Mouse (Mus musculus) midbrain, embryonic 10.5 days (tissue): Measurements from ENCODE around the gene Atp6v0e. TPM values are rescaled to one million over a fixed set of nuclear protein-coding genes. Genes with fewer than 3 reads are reported as not detected.
A peak's percentile ranks its signal among the peaks of the same experiment; 100 is the strongest.

Experiments
- DNase-seq: peaks from one replicate; pipeline ENCODE4 v3.0.0-alpha.2; 2017; ENCODE audit warnings: low spot score
- H3K27ac ChIP-seq: fragments of 300-500 bp; sonication (generic); replicated peaks from 2 replicates; pipeline ENCODE4 v1.5.1; 2016; ENCODE audit warnings: mild to moderate bottlenecking
- H3K27me3 ChIP-seq: fragments of 300-500 bp; sonication (generic); 2 replicates; pipeline ENCODE4 v1.6.1; 2016; ENCODE audit warnings: low read depth, mild to moderate bottlenecking; ENCODE audit not compliant: poor library complexity, severe bottlenecking
- H3K36me3 ChIP-seq: fragments of 300-500 bp; sonication (generic); 2 replicates; pipeline ENCODE4 v1.6.1; 2016; ENCODE audit warnings: mild to moderate bottlenecking, moderate library complexity
- H3K4me1 ChIP-seq: fragments of 300-500 bp; sonication (generic); 2 replicates; pipeline ENCODE4 v1.6.1; 2016
- H3K4me3 ChIP-seq: fragments of 300-500 bp; sonication (generic); 2 replicates; pipeline ENCODE4 v1.5.1; 2016; ENCODE audit warnings: mild to moderate bottlenecking, moderate library complexity
- H3K9me3 ChIP-seq: fragments of 300-500 bp; sonication (generic); replicated peaks from 2 replicates; pipeline ENCODE4 v1.6.1; 2016; ENCODE audit warnings: mild to moderate bottlenecking
- WGBS: fragments of 180-500 bp; shearing (Covaris S2); methylation state at CpG from one replicate; pipeline ENCODE4 v1.1.7; 2016; 5-methylcytosine and 5-hydroxymethylcytosine counted together
- polyA plus RNA-seq: library from polyadenylated mRNA; unstranded; fragments of >200 nt; fragmentation: Nextera tagmentation; extraction: Ambion mirVana; gene quantifications from 2 replicates; pipeline ENCODE4 v1.2.1, GENCODE M21; 2016

Gene Atp6v0e
- 117 and 122 TPM in 2 replicates for polyA plus RNA-seq

DNA sequence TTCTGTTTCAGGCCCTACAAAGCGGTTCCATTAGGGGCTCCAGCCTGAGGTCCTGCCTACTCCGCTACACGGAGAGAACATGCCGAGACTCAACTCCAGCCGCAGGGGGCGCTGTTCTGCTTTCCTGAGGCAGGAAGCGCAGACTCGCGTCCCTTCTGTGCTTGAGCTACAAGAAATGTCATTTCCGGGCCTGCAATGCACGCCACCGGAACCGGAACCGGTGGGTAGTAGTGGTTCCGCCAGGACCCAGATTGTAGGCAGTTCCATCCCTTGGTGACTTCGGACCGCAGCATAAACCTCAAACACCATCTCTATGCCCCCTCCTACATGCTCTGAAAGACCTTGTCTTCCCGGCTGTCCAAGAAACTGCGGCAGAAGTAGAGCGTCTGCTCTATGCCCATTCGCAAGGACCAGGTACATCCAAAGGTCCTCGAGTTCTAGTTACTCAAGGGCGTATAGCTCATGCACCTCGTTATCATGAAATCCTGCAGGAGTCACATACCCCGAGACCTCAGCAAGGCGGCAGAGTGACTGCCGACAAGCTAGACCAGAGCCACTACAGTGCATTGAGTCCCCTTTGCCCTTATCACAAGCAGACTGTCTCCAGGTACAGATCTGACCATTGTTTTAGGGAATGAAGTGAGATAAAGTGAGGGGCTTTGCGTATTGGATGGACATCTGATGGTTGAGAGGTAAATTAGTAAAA is at the start of gene Atp6v0e:
Gene Atp6v0e, plus strand, starts transcription at position 254 of the 706 bp plus-strand sequence.
- Histone ChIP-seq H3K4me3 (peak within 1 kb of the TSS; percentile 78), H3K4me1 (peaks cover 23% of the 10 kb centered on the region), H3K9me3 (no peaks in the 10 kb centered on the region), H3K36me3 (0 out of 2 replicates have a peak, but pooled peaks cover 1% of the 10 kb centered on the region), H3K27ac (peak within 1 kb of the TSS; percentile 84), H3K27me3 (no peaks in the 10 kb centered on the region; the same call in 1 of the 2 replicates)
- DNase-seq = peak; percentile 95
- 2% methylated on average over 28 of the region's 28 CpGs for WGBS

- no peak for DNase-seq
- WGBS = 89% methylated on average over 6 of the region's 6 CpGs
- H3K27me3 ChIP-seq = no peaks in the 10 kb centered on the region
- no peaks in the 10 kb centered on the region for H3K9me3 ChIP-seq
- no peaks in the 10 kb centered on the region for H3K4me1 ChIP-seq
- peaks cover 90% of the 10 kb centered on the region for H3K36me3 ChIP-seq
- H3K4me3 ChIP-seq = no peak overlapping the region
- no peak overlapping the region for H3K27ac ChIP-seq
These were observed 48.7 kb upstream of the Atp6v0e start for GRCm38 (mm10) chr17:26614286-26614685.

- no peaks in the 10 kb centered on the region for H3K27me3 ChIP-seq
- no peak for DNase-seq
- H3K27ac ChIP-seq = no peak overlapping the region
- H3K36me3 ChIP-seq = peaks cover 90% of the 10 kb centered on the region
- 86% methylated on average over 9 of the region's 9 CpGs for whole genome bisulfite sequencing
- H3K4me1 ChIP-seq = no peaks in the 10 kb centered on the region
- no peaks in the 10 kb centered on the region for H3K9me3 ChIP-seq
- no peak overlapping the region for H3K4me3 ChIP-seq
These were observed 48.1 kb upstream of the Atp6v0e start for GRCm38 (mm10) chr17:26614708-26615486.

GRCm38 (mm10) chr17:26616696-26617095 is 46.3 kb upstream of the Atp6v0e start:
- 91% methylated on average over 2 of the region's 2 CpGs for WGBS
- H3K27ac ChIP-seq = no peak overlapping the region
- H3K4me1 ChIP-seq = no peaks in the 10 kb centered on the region
- H3K4me3 ChIP-seq = no peak overlapping the region
- no peaks in the 10 kb centered on the region for H3K9me3 ChIP-seq
- peaks cover 90% of the 10 kb centered on the region for H3K36me3 ChIP-seq
- DNase-seq = no peak
- H3K27me3 ChIP-seq = no peaks in the 10 kb centered on the region

- Histone ChIP-seq H3K27me3 (no peaks in the 10 kb centered on the region), H3K4me1 (no peaks in the 10 kb centered on the region), H3K9me3 (no peaks in the 10 kb centered on the region), H3K27ac (no peak overlapping the region), H3K4me3 (no peak overlapping the region), H3K36me3 (peaks cover 90% of the 10 kb centered on the region)
- no peak for DNase-seq
- WGBS = 94% methylated on average over 5 of the region's 5 CpGs
These were observed 44.5 kb upstream of the Atp6v0e start for GRCm38 (mm10) chr17:26618498-26618897.

DNA sequence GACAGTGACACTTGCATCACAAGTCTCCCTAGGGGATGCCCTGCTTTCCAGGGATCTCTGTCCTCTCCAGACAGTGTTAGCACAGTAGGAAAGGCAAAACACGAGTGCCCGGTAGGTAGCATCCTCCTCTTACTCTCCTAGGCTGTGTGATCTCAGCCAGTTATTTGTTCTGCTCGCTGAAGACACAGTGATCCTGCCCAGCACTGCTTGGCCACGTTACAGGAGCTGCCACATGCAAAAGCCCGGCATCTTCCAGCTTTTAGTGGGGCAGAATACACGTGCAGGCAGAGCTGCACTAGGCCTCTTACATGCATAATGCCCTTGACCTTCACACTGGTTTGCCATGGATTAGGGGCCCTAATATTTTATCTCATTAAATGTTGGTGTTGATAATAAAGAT is 43.5 kb upstream of the Atp6v0e start:
- WGBS = 86% methylated on average over 6 of the region's 6 CpGs
- Histone ChIP-seq H3K36me3 (peaks cover 90% of the 10 kb centered on the region), H3K27me3 (no peaks in the 10 kb centered on the region), H3K27ac (no peak overlapping the region), H3K4me3 (no peak overlapping the region), H3K9me3 (no peaks in the 10 kb centered on the region), H3K4me1 (no peaks in the 10 kb centered on the region)
- DNase-seq = no peak

- H3K4me1 ChIP-seq = no peaks in the 10 kb centered on the region
- peaks cover 91% of the 10 kb centered on the region for H3K36me3 ChIP-seq
- no peak overlapping the region for H3K4me3 ChIP-seq
- H3K27me3 ChIP-seq = no peaks in the 10 kb centered on the region
- no peak overlapping the region for H3K27ac ChIP-seq
- DNase-seq = no peak
- no peaks in the 10 kb centered on the region for H3K9me3 ChIP-seq
- 93% methylated on average over 6 of the region's 6 CpGs for WGBS
These were observed 42.7 kb upstream of the Atp6v0e start for GRCm38 (mm10) chr17:26620292-26620691.

GRCm38 (mm10) chr17:26620786-26621766 is 42.0 kb upstream of the Atp6v0e start:
- Histone ChIP-seq H3K9me3 (no peaks in the 10 kb centered on the region), H3K4me1 (no peaks in the 10 kb centered on the region), H3K4me3 (no peak overlapping the region), H3K27me3 (no peaks in the 10 kb centered on the region), H3K27ac (no peak overlapping the region), H3K36me3 (peaks cover 91% of the 10 kb centered on the region)
- 91% methylated on average over 17 of the region's 17 CpGs for WGBS
- DNase-seq = no peak

- H3K27me3 ChIP-seq = no peaks in the 10 kb centered on the region
- H3K36me3 ChIP-seq = peaks cover 91% of the 10 kb centered on the region
- H3K27ac ChIP-seq = no peak overlapping the region
- no peaks in the 10 kb centered on the region for H3K9me3 ChIP-seq
- no peak for DNase-seq
- H3K4me1 ChIP-seq = no peaks in the 10 kb centered on the region
- H3K4me3 ChIP-seq = no peak overlapping the region
- WGBS = 92% methylated on average over 5 of the region's 5 CpGs
These were observed 41.1 kb upstream of the Atp6v0e start for GRCm38 (mm10) chr17:26621912-26622311.

DNA sequence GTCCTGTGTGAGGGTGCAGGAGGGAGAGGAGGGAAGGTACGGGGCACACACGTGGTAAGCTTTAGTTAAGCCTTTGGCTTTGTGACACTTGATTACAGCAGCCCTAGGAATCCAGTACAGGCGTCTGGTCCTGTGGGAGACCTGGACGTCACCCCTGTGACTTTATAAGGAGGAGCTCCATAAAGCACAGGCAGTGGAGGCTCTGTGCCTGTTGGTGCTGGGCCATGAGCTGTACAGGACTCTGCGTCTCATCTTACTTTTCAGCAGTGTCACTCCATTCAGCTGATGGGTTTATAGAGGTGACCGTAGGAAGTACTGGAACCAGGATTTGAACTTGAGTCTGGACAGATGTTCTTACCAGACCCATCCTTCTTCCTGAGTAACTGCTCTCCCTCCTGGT is 39.0 kb upstream of the Atp6v0e start:
- Histone ChIP-seq H3K27ac (no peak overlapping the region), H3K4me3 (no peak overlapping the region), H3K4me1 (no peaks in the 10 kb centered on the region), H3K9me3 (no peaks in the 10 kb centered on the region), H3K27me3 (no peaks in the 10 kb centered on the region), H3K36me3 (peaks cover 92% of the 10 kb centered on the region)
- DNase-seq = no peak
- WGBS = 91% methylated on average over 6 of the region's 6 CpGs

DNA sequence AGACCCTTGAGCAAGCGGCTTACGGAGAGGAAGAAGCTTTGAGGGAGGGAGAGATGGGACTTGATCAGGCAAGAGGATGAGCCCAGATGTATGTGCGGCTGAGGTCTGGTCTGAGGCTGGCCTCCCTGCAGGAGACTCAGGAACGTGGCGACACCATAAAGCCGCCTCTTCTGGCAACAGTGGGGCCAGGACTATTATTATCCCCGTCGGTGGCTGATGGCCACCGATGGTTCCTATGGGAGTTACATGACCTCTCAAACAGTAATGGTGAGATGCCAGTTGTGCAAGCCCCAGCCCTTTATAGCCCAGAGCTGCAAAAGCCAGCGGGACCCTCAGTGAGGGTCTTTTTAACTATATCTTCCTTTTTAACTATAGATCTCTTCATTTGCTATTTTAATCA is 38.0 kb upstream of the Atp6v0e start:
- no peak overlapping the region for H3K4me3 ChIP-seq
- H3K27ac ChIP-seq = no peak overlapping the region
- no peaks in the 10 kb centered on the region for H3K27me3 ChIP-seq
- no peaks in the 10 kb centered on the region for H3K4me1 ChIP-seq
- no peaks in the 10 kb centered on the region for H3K9me3 ChIP-seq
- no peak for DNase-seq
- 91% methylated on average over 10 of the region's 10 CpGs for WGBS
- H3K36me3 ChIP-seq = peaks cover 94% of the 10 kb centered on the region

- Histone ChIP-seq H3K4me3 (no peak overlapping the region), H3K27ac (no peak overlapping the region), H3K27me3 (no peaks in the 10 kb centered on the region), H3K9me3 (no peaks in the 10 kb centered on the region), H3K36me3 (peaks cover 94% of the 10 kb centered on the region), H3K4me1 (no peaks in the 10 kb centered on the region)
- DNase-seq = no peak
- WGBS = 97% methylated on average over 2 of the region's 2 CpGs
These were observed 37.5 kb upstream of the Atp6v0e start for GRCm38 (mm10) chr17:26625521-26626010.
